Mouse (Mus musculus): ENCODE results near the gene Arl4a. TPM values are rescaled to one million over a fixed set of nuclear protein-coding genes. Genes with fewer than 3 reads are reported as not detected.

The Arl4a gene
- total RNA-seq, 1 experiment from 2014 or later = 104 TPM

DNA sequence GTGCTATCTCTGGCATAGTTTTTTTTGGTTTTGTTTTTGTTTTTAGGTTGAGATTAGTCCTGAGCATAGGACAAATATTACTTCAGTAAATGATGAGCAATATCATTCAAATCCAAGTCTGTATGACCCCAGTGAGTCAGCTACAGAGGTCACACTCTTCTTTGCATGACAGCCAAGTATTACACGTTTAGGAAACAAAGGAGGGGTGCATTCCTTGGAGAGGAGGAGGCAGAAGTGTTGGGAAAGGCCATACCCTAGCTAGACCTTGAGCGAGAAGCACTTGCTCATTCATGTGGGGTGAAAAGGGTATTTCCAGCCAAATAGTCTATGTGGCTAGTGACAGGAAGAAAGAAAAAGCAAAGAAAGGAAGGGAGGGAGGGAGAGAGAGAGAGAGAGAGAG, 28.0 kb downstream of the Arl4a start:
- DNase-seq = peak; percentile 36

DNA sequence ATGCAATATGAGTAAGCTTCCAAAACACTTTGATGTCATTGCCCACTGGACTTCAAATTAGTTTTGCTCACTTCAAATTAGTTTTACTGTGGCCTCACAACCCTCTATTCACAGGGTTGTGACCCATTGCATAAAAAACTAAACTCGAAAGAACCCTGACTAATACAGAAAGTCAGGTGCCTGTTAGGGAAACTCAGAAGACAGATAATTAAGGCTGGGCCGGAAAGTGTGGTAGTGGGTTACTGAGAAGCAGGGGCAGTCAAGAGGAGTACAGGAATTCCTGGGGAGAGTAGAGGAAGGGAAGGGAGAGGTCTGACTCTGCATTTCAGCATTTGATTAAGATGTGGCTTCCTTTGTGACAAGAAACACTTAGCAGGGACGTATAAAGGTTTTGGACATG, 29.4 kb downstream of the Arl4a start:
- no peak for DNase-seq

GRCm38 (mm10) chr12:40004766-40005165, 33.1 kb downstream of the Arl4a start:
- DNase-seq = no peak

DNA sequence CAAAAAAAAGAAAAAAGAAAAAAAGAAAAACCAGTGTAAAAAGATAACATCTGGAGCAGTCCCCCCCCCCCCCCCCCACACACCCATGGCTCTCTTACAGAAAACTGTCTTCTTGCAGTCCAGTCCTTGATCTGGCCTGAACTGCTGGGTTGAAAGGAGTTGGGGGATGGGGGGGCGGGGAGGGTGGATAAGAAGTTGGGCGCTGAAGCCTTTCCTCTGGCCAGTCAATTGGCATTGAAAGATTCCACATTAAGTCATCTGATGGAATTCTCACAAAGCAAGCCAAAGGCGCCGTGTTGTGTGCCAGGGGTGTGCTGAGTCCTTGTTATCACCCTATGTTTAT, 39.0 kb downstream of the Arl4a start:
- peak; percentile 25 for DNase-seq

DNA sequence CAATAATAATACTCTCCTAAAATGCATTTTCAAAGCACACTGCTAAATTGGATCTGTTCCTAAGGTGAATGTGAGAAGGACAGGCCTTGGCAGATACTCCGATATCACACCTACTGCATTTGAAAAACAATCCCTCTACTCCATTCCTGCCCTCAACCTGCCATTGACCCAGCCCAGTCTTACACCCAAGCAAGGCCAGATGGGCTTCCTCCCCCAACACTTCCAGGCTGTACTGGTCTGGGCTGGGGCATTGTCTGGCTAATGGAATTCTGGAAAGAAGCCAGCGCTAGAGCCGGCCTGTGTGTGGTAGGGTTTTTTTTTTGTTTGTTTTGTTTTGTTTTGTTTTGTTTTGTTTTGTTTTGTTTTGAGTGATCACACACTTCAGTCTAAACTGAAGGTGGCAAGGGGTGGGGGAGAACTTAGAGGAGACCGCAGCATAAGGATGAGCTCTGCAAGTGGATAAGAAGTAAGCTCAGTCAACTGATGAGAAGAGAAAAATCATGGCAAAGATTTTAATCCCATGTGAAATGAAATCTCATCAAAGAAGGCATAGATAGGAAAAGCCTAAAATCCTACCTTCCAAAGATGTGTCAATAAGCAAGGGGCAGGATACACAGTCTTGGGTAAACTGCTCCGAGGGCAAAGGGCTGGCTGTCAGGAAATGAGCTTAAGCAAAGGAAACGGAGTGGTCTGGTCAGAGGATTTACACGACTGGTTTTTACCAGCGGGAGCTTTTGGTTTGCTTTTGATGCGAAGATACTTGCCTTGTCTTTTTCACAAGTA, 39.6 kb downstream of the Arl4a start:
- no peak for DNase-seq

- no peak for DNase-seq
These were observed 40.2 kb downstream of the Arl4a start for GRCm38 (mm10) chr12:39997651-39998050.

GRCm38 (mm10) chr12:39996015-39996414, 41.8 kb downstream of the Arl4a start:
- no peak for DNase-seq

DNA sequence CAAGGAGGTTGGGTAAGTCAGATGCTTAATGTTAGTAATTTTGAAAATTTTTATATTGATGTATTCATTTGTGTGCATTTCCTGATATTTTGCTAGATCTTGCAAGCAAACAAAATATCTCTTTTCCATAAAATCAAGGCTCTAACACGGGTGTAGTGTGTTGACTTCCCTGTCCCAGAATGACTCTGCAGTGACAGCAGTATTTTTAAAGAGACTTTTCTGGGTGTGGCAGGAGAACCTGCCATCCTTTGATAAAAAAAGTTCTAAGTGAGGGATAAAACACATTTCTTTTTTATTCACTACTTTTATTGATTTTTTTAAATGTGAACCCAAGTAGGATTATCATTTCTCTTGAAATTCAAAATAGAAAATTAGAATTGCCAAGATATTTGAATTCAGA, 42.2 kb downstream of the Arl4a start:
- no peak for DNase-seq

DNA sequence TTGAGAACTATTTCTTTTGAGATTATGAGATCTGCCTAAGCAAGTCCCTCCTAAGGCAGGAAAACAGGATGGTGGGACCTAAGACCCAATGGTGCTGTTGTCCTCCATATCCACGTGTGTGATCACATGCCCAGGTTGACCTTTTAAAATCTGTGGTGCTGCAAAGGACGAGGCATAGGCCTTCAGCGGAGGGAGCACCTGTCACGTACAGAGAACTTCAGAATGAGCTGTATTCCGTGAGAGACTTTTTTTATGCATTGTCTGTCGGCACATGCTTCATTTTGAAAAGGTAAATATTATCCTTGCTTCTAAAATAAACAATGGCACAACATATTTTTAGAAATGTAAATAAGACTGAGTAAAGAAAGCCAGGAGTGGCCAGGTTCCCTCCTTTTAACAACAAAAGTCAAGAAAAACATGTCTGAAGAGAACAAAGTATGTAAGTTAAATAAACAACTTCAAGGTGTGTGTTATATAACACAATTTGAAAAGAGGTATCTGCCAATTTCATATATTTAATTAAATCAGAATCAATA, 45.0 kb downstream of the Arl4a start:
- DNase-seq = no peak

GRCm38 (mm10) chr12:39990830-39991780, 46.7 kb downstream of the Arl4a start:
- no peak for DNase-seq

DNA sequence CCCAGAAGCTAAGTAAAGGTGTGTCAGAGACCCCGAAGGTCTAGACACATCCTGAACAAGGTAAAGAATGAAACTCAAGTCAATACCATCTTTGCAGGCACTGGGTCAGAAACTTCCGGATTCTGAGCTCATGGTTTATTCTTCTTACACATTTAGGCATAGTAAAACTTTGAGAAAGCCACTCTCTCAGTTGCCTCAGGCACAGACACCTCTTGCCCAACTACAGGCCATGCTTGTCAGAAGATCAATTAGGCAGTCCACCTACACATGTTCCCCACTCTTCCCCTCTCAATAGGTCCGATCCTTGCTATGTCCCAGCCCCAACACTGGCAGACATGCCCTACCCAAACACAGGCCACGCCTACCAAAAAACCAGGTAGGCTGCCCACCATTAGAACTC, 48.7 kb downstream of the Arl4a start:
- no peak for DNase-seq

GRCm38 (mm10) chr12:39987177-39987576, 50.6 kb downstream of the Arl4a start:
- no peak for DNase-seq

GRCm38 (mm10) chr12:39985639-39986038, 52.2 kb downstream of the Arl4a start:
- no peak for DNase-seq

DNA sequence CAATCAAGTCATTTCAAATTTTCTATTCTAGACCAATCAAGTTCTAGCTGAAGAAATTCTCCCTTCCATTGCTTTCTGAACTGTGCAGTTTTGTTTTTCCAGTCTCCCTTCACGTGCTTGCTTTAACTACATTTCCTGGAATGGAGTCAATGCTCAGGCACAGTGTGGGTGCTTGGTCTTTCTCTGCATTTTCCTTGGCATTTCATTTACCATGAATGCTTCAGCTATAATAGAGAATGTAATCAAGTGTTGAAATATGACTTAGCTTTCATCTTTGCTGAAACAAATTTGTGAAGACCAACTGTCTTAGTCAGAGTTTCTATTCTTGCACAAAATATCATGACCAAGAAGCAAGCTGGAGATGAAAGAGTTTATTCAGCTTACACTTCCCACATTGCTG, 58.0 kb downstream of the Arl4a start:
- DNase-seq = no peak

DNA sequence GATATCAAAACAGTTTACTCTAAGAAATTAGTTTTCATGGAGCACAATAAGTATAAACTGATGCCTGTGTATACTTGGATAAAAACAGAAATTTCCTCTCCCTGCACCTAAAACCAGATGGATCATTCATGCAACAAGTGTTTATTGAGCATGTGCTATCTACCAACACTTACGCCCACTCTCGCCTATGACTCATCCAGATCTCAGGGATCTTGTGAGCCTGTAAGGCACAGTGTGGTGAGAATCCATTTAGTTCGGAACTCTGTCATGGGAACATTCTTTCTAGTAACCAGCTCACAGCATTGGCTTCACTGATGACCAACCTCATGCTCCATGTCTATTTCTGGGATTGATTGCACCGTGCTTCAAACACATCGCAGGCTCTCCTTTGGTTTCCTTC, 58.8 kb downstream of the Arl4a start:
- DNase-seq = no peak

- DNase-seq = peak; percentile 62
These were observed 59.7 kb downstream of the Arl4a start for GRCm38 (mm10) chr12:39977996-39978590.

DNA sequence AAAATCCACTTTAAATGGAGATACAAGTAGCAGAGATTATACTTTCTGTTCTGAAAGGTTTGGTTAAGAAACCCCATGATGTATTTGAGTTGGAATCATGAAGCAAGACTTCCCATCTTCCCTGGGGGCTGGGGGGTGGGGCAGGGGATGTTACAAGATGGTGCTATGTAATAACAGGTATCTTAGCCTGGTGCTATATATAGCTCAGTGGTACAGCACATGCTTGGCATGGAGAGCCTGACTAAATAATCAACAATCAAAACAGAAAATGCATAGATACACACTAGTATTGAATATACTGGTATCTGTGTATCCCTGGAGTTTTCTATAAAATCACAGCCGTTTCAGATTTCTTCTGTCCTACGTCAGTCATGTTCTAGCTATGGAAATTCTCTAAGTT, 61.4 kb downstream of the Arl4a start:
- no peak for DNase-seq

DNA sequence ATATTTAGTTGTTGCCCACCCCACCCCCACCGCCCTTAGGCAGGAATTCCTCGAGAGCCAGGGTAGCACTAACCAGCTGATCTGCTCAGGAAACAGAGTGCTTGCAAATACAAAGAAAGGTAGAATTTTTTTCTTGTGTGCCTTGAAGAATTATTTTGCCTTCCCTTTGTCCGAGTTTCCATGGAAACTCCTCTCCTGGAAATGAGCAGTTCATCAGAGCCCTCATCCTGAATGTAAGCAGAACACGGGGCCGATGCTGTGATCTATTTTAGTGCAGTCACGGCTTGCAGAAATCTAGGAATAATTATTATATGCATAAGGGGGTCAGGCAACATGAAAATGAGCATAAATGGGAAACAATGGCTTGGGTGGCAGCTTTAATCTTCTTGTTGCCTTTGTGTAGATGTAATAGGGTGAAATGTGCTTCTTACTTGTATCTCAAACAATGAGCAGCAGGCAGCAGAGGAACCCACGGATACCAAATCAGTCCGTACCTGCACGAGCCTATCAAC, 61.9 kb downstream of the Arl4a start:
- DNase-seq = no peak

GRCm38 (mm10) chr12:39974977-39975583, 62.7 kb downstream of the Arl4a start:
- DNase-seq = no peak

GRCm38 (mm10) chr12:39974273-39974672, 63.6 kb downstream of the Arl4a start:
- no peak for DNase-seq

DNA sequence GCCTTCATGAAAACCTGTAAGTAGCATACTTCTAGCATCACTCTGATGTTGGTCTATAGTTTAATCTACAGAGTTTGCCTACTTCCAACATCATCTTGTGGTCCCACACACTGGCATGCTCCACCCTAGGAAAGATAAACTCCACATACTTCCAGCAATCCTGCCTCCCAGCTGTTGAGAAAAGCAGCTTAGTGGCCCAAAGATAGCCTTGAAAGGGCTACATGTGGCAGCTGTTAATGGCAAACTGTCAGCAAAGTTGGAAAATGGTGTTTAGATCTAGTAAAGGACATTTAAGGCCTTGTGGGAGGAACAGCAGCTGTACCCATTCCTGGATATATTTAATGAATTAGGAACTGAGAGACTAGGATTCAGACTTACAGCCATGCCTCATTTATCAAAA, 68.3 kb downstream of the Arl4a start:
- no peak for DNase-seq

DNA sequence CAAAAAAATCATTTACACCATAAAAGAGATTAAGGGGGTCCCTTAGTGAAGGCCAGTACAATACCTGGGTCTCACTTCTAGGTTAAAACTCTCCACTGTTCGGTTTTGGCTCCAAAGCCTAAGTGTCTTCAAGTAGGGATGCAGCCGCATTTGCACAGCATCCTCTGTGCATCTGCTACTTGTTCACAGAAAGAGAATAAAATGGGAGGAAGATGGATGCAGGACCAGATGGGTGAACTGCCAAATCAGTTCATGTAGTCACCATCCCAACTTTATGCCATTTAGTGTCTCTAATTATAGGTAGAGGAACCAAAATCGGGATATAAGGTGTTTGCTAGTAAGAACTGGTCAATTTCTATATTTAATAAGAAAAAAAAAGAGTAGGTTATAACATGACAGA, 69.7 kb downstream of the Arl4a start:
- no peak for DNase-seq
